ENCODE assay signal across 8 mouse cellular contexts in the genomic region with DNA sequence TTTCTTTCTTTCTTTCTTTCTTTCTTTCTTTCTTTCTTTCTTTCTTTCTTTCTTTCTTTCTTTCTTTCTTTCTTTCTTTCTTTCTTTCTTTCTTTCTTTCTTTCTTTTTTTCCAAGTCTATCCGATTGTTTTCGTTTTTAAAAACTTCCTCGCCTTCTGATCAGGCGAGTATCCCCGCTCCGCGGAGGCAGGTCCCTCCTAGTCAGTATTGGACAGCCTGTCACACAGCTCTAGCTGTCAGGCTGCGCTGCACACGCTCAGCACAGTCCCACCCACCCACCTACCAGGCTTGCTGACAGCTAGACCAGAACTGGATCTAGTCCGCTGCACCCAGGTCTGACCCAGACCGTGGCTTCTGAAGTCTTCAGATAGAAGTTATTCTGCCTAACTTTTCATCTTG. TPM values are rescaled to one million over a fixed set of nuclear protein-coding genes. Genes with fewer than 3 reads are reported as not detected.
A peak's percentile ranks its signal among the peaks of the same experiment; 100 is the strongest.
DNase-seq lines count a peak whose midpoint lies in the region; ATAC-seq and TF ChIP-seq lines count a peak whose summit lies in the region.

No protein-coding gene starts in this region.

- WGBS in heart, embryonic 12.5 days: 1% methylated on average over 11 of the region's 11 CpGs
- 1% methylated on average over 11 of the region's 11 CpGs for WGBS in kidney, embryonic 16.5 days
- 1% methylated on average over 11 of the region's 11 CpGs for WGBS in liver, embryonic 14.5 days (ENCODE audit: insufficient replicate concordance)

- no peaks in the 10 kb centered on the region for H3K9me3 ChIP-seq in heart, embryonic 12.5 days (replicated peaks)
- no peaks in the 10 kb centered on the region for H3K9me3 ChIP-seq in kidney, embryonic 16.5 days (ENCODE audit: low read length)
- H3K9me3 ChIP-seq in liver, embryonic 14.5 days (ENCODE audit: control insufficient read depth, low read length): no peaks in the 10 kb centered on the region

- H3K36me3 ChIP-seq in heart, embryonic 12.5 days: peaks cover 4% of the 10 kb centered on the region; the same call in 1 of the 2 replicates
- H3K36me3 ChIP-seq in kidney, embryonic 16.5 days (ENCODE audit: insufficient read depth, low read length): peaks cover 3% of the 10 kb centered on the region; the same call in 1 of the 2 replicates
- H3K36me3 ChIP-seq in liver, embryonic 14.5 days (replicated peaks; ENCODE audit: control insufficient read depth, insufficient read depth, low read depth): no peaks in the 10 kb centered on the region

- peak overlapping the region; percentile 60 for H3K4me2 ChIP-seq in heart, embryonic 12.5 days
- peak overlapping the region; percentile 77 for H3K4me2 ChIP-seq in kidney, embryonic 16.5 days (replicated peaks; ENCODE audit: low read depth, low read length)
- H3K4me2 ChIP-seq in liver, embryonic 14.5 days (ENCODE audit: low read depth): peak overlapping the region; percentile 78

- no peak for TF ChIP-seq CTCF in bone marrow macrophage, adult 2 months (IDR thresholded peaks at IDR 0.05; ENCODE audit: low read depth, low read length)
- TF ChIP-seq CTCF in embryonic fibroblast, embryonic 13.5 days (IDR thresholded peaks at IDR 0.05; ENCODE audit: borderline replicate concordance, insufficient read depth, low read length): no peak
- TF ChIP-seq CTCF in liver, embryonic 14.5 days (IDR thresholded peaks at IDR 0.05; ENCODE audit: low read depth): no peak

- no peak for TF ChIP-seq POLR2A in bone marrow macrophage, adult 2 months (IDR thresholded peaks at IDR 0.05; ENCODE audit: borderline replicate concordance, low read depth, low read length)
- peak; percentile 44; the same call in 1 of the 2 replicates for TF ChIP-seq POLR2A in embryonic fibroblast, embryonic 13.5 days (IDR thresholded peaks at IDR 0.05; ENCODE audit: low read depth, low read length)

- H3K4me3 ChIP-seq in bone marrow macrophage, adult 2 months (ENCODE audit: insufficient read depth, low read length): peak overlapping the region; percentile 49
- H3K4me3 ChIP-seq in embryonic fibroblast, embryonic 13.5 days (ENCODE audit: insufficient read depth, low read length): peak overlapping the region; percentile 26
- H3K4me3 ChIP-seq in heart, embryonic 12.5 days: peak overlapping the region; percentile 54
- H3K4me3 ChIP-seq in kidney, embryonic 16.5 days (ENCODE audit: low read length): peak overlapping the region; percentile 60
- peak overlapping the region; percentile 54 to 70 for H3K4me3 ChIP-seq in liver, embryonic 14.5 days (ENCODE audit: insufficient read depth in 1 of 2, low read depth in 2 of 2, low read length in 2 of 2)

- TF ChIP-seq EP300 in liver, embryonic 14.5 days (IDR thresholded peaks at IDR 0.05; ENCODE audit: low read depth): no peak

- H3K27me3 ChIP-seq in heart, embryonic 12.5 days (replicated peaks): no peaks in the 10 kb centered on the region
- no peaks in the 10 kb centered on the region for H3K27me3 ChIP-seq in kidney, embryonic 16.5 days (ENCODE audit: insufficient read depth, low read length)
- no peaks in the 10 kb centered on the region for H3K27me3 ChIP-seq in liver, embryonic 14.5 days (ENCODE audit: control insufficient read depth, insufficient read depth, low read length)

- peak; percentile 20 to 41 (median 39) for DNase-seq in liver, embryonic 14.5 days (ENCODE audit: low read depth in 3 of 3, low spot score in 3 of 3)
- peak; percentile 43 for DNase-seq in neural tube, embryonic 10.5 days (ENCODE audit: extremely low spot score, low spot score)
- DNase-seq in telencephalon, adult 2 months (ENCODE audit: low read depth, low spot score): peak; percentile 23

- no peak overlapping the region for H3K27ac ChIP-seq in bone marrow macrophage, adult 2 months (ENCODE audit: insufficient read depth, low read depth, low read length)
- no peak overlapping the region for H3K27ac ChIP-seq in embryonic fibroblast, embryonic 13.5 days (ENCODE audit: insufficient read depth, low read length)
- H3K27ac ChIP-seq in heart, embryonic 12.5 days (ENCODE audit: poor library complexity, severe bottlenecking): no peak overlapping the region; the same call in 1 of the 2 replicates
- H3K27ac ChIP-seq in kidney, embryonic 16.5 days (ENCODE audit: low read length): peak overlapping the region; percentile 46; the same call in 1 of the 2 replicates
- H3K27ac ChIP-seq in liver, embryonic 14.5 days: no peak overlapping the region

- peak; percentile 67 for ATAC-seq in CD4-positive, CD25-positive, alpha-beta regulatory T cell, adult 4 months
- ATAC-seq in heart, embryonic 12.5 days (ENCODE audit: insufficient number of reproducible peaks, low FRiP score): peak; percentile 86
- ATAC-seq in kidney, embryonic 16.5 days (ENCODE audit: low FRiP score, low TSS enrichment): peak; percentile 97
- ATAC-seq in liver, embryonic 14.5 days (ENCODE audit: insufficient read depth): peak; percentile 84

- peaks cover 5% of the 10 kb centered on the region for H3K4me1 ChIP-seq in bone marrow macrophage, adult 2 months (ENCODE audit: control insufficient read depth, insufficient read depth, low read length)
- H3K4me1 ChIP-seq in embryonic fibroblast, embryonic 13.5 days (ENCODE audit: control insufficient read depth, insufficient read depth, low read length): no peaks in the 10 kb centered on the region
- H3K4me1 ChIP-seq in heart, embryonic 12.5 days (replicated peaks): peaks cover 6% of the 10 kb centered on the region
- peaks cover 7% of the 10 kb centered on the region for H3K4me1 ChIP-seq in kidney, embryonic 16.5 days (ENCODE audit: insufficient read depth, low read length)
- H3K4me1 ChIP-seq in liver, embryonic 14.5 days (replicated peaks; ENCODE audit: control insufficient read depth in 2 of 2, insufficient read depth in 2 of 2, low read length in 1 of 2): no peaks in the 10 kb centered on the region; a peak in 1 of 4 replicates

- peak overlapping the region; percentile 68 for H3K9ac ChIP-seq in heart, embryonic 12.5 days
- peak overlapping the region; percentile 72 for H3K9ac ChIP-seq in kidney, embryonic 16.5 days (replicated peaks; ENCODE audit: low read length)
- H3K9ac ChIP-seq in liver, embryonic 14.5 days (replicated peaks): peak overlapping the region; percentile 69

RNA-seq across cellular contexts. Expression of a gene that starts 0.4 kb away (rescaled TPM):
- 10 to 100 TPM; 10.4 to 11.7 TPM for polyA plus RNA-seq in CD4-positive, CD25-positive, alpha-beta regulatory T cell, adult 4 months (2017; shearing (Covaris generic))
- 7.9 and 9.7 TPM in 2 replicates for polyA plus RNA-seq in bone marrow macrophage, adult 2 months (2012; ENCODE audit: insufficient read depth, insufficient read length, missing spikeins)
- 7.6 and 11.0 TPM in 2 replicates for polyA plus RNA-seq in embryonic fibroblast, embryonic 13.5 days (2011; ENCODE audit: insufficient read length, low read depth, missing spikeins)
- polyA plus RNA-seq in heart, embryonic 12.5 days (2016; fragmentation: Nextera tagmentation; extraction: Ambion mirVana): 10.2 and 11.4 TPM in 2 replicates
- polyA plus RNA-seq in kidney, embryonic 16.5 days (2015; fragmentation: Nextera tagmentation; extraction: Ambion mirVana): 11.1 and 11.7 TPM in 2 replicates
- 0.58 and 0.98 TPM in 2 replicates for polyA plus RNA-seq in liver, embryonic 14.5 days (2012; rRNA removed)
- 1.3 and 1.4 TPM in 2 replicates for polyA plus RNA-seq in liver, embryonic 14.5 days (2014; fragmentation: Nextera tagmentation; extraction: Ambion mirVana)
